ENCODE assay signal across 9 mouse cellular contexts in the genomic region with DNA sequence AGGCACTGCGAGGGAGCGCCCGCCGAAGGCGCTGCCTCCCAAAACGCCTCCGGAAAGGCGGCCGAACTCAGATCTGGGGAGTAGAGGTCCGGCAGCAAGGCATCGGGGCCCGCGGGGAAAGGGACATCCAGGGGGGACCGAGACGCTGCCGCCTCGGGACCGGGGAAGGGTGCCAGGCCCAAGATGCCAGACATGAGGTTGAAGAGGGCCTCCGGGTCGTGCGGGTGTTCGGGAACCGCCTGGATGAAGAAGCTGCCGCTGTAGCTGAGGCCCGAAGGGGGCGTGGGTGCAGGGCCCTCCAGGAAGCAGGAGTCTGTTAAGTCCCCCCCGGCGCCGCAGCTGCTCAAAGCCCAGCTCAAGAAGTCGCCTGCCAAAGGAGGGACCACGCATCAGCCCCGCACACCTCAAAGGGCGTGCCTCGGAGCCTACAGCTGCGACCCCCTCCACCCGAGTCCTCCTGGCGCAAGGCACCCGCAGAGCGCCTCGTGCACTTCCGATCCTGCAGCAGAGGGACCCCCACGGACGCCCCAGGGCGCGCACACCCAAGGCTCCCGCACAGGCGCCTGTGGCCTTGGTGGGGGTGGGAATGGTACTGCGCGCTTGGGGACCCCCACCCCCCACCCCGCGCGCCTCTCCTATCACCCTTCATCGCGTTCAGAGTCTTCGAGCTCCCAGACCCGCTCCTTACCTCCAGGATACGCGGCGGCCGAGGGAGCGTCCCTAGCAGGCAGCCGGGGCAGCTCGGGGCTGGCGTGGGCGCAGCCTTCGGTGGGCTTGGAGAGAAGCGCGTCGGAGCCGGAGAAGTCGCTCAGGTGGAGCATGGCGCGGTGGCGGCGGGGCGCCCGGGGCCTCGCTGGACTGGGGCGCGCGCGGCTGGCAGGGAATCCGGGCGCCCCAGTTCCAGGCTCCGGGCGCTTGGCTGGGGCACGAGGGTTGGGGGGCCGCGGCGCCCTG. TPM values are rescaled to one million over a fixed set of nuclear protein-coding genes. Genes with fewer than 3 reads are reported as not detected.
DNase-seq lines count a peak whose midpoint lies in the region; ATAC-seq and TF ChIP-seq lines count a peak whose summit lies in the region.
"Had no signal": no experiment of that assay in that cellular context is flagged by ENCODE, and none has a peak within 500 bp of the region (broad histone marks: within the 10 kb centered on the region; RNA-seq: fewer than 3 reads in every experiment).

No protein-coding gene starts in this region.

- peak overlapping the region; percentile 84 for H3K4me3 ChIP-seq in megakaryocyte, embryonic 14.5 days (replicated peaks)
- peak overlapping the region; percentile 56 for H3K4me3 ChIP-seq in hindbrain, embryonic 10.5 days
- H3K4me3 ChIP-seq in liver, embryonic 14.5 days (ENCODE audit: insufficient read depth in 1 of 2, low read depth in 2 of 2, low read length in 2 of 2) = peak overlapping the region in 1 of 2 experiments; percentile 33; a peak in 2 of 4 replicates
- peak overlapping the region; percentile 42 for H3K4me3 ChIP-seq in small intestine, adult 2 months (ENCODE audit: low read depth, low read length)

- no peaks in the 10 kb centered on the region for H3K36me3 ChIP-seq in megakaryocyte, embryonic 14.5 days (replicated peaks; ENCODE audit: low read length)
- no peaks in the 10 kb centered on the region for H3K36me3 ChIP-seq in hindbrain, embryonic 10.5 days
- no peaks in the 10 kb centered on the region for H3K36me3 ChIP-seq in liver, embryonic 14.5 days (replicated peaks; ENCODE audit: control insufficient read depth, insufficient read depth, low read depth)
- no peaks in the 10 kb centered on the region for H3K36me3 ChIP-seq in small intestine, adult 2 months (ENCODE audit: control insufficient read depth, insufficient read depth, low read length)

- WGBS in hindbrain, embryonic 10.5 days = 1% methylated on average over 90 of the region's 90 CpGs
- WGBS in liver, embryonic 14.5 days (ENCODE audit: insufficient replicate concordance) = 2% methylated on average over 89 of the region's 90 CpGs
- WGBS in small intestine, adult 2 months = 3% methylated on average over 90 of the region's 90 CpGs

- H3K9ac ChIP-seq in liver, embryonic 14.5 days (replicated peaks) = no peak overlapping the region

- H3K27me3 ChIP-seq in megakaryocyte, embryonic 14.5 days (replicated peaks) = peaks cover 98% of the 10 kb centered on the region
- H3K27me3 ChIP-seq in hindbrain, embryonic 10.5 days (ENCODE audit: insufficient read depth, poor library complexity, severe bottlenecking) = peaks cover 90% of the 10 kb centered on the region
- H3K27me3 ChIP-seq in liver, embryonic 14.5 days (ENCODE audit: control insufficient read depth, insufficient read depth, low read length) = peaks cover 53% of the 10 kb centered on the region
- H3K27me3 ChIP-seq in small intestine, adult 2 months (ENCODE audit: control insufficient read depth, insufficient read depth, low read length) = peaks cover 30% of the 10 kb centered on the region

- H3K4me2 ChIP-seq in liver, embryonic 14.5 days (ENCODE audit: low read depth) = peak overlapping the region; percentile 40

- peaks cover 5% of the 10 kb centered on the region; the same call in 1 of the 2 replicates for H3K9me3 ChIP-seq in megakaryocyte, embryonic 14.5 days
- no peaks in the 10 kb centered on the region for H3K9me3 ChIP-seq in hindbrain, embryonic 10.5 days
- no peaks in the 10 kb centered on the region for H3K9me3 ChIP-seq in liver, embryonic 14.5 days (ENCODE audit: control insufficient read depth, low read length)

- H3K4me1 ChIP-seq in megakaryocyte, embryonic 14.5 days = peaks cover 31% of the 10 kb centered on the region
- peaks cover 27% of the 10 kb centered on the region for H3K4me1 ChIP-seq in hindbrain, embryonic 10.5 days (replicated peaks)
- no peaks in the 10 kb centered on the region for H3K4me1 ChIP-seq in liver, embryonic 14.5 days (replicated peaks; ENCODE audit: control insufficient read depth in 2 of 2, insufficient read depth in 2 of 2, low read length in 1 of 2)
- peaks cover 8% of the 10 kb centered on the region; the same call in 1 of the 2 replicates for H3K4me1 ChIP-seq in small intestine, adult 2 months (ENCODE audit: control insufficient read depth, insufficient read depth, insufficient read length, low read length)

- TF ChIP-seq POLR2A in small intestine, adult 2 months (IDR thresholded peaks at IDR 0.05; ENCODE audit: low read depth, low read length) = no peak

- no peak overlapping the region; the same call in 1 of the 2 replicates for H3K27ac ChIP-seq in hindbrain, embryonic 10.5 days
- no peak overlapping the region for H3K27ac ChIP-seq in liver, embryonic 14.5 days
- H3K27ac ChIP-seq in small intestine, adult 2 months (ENCODE audit: insufficient read depth, low read depth, low read length) = no peak overlapping the region

- TF ChIP-seq CTCF in liver, embryonic 14.5 days (IDR thresholded peaks at IDR 0.05; ENCODE audit: low read depth) = no peak
- TF ChIP-seq CTCF in small intestine, adult 2 months (IDR thresholded peaks at IDR 0.05; ENCODE audit: extremely low read depth, insufficient read length, insufficient replicate concordance, low read depth, low read length) = no peak

- no peak for DNase-seq in cerebellum, adult 18-20 months
- DNase-seq in hindbrain, embryonic 10.5 days (ENCODE audit: low spot score) = peak; percentile 39
- DNase-seq in liver, embryonic 14.5 days (ENCODE audit: low read depth in 3 of 3, low spot score in 3 of 3) = no peak

- ATAC-seq in cerebellum, adult (ENCODE audit: insufficient number of reproducible peaks, low FRiP score, low TSS enrichment) = peak; percentile 1; the same call in 1 of the 2 replicates
- ATAC-seq in megakaryocyte, adult 5-6 weeks (ENCODE audit: poor library complexity, severe bottlenecking) = no peak
- ATAC-seq in liver, embryonic 14.5 days (ENCODE audit: insufficient read depth) = no peak
- no peak for ATAC-seq in monocyte, adult 5-6 weeks (replicated peaks; ENCODE audit: insufficient number of reproducible peaks, low FRiP score, low TSS enrichment, poor library complexity, severe bottlenecking)

- TF ChIP-seq EP300 in liver, embryonic 14.5 days (IDR thresholded peaks at IDR 0.05; ENCODE audit: low read depth) = no peak

RNA-seq across cellular contexts. Expression of a gene that starts 0.5 kb away (rescaled TPM):
- 0.12 TPM in 1 of 2 replicates, not detected in the other for polyA plus RNA-seq in megakaryocyte, embryonic 14.5 days (2012; ENCODE audit: insufficient read depth, low replicate concordance)
- not detected in 2 replicates for total RNA-seq in megakaryocyte, adult 5-6 weeks (2015)
- total RNA-seq in megakaryocyte, adult 5-6 weeks (2017) = not detected in 2 replicates
- not detected in 2 replicates for polyA plus RNA-seq in hindbrain, embryonic 10.5 days (2016; fragmentation: Nextera tagmentation; extraction: Ambion mirVana)
- polyA plus RNA-seq in liver, embryonic 14.5 days (2012; rRNA removed) = not detected in 2 replicates
- polyA plus RNA-seq in liver, embryonic 14.5 days (2014; fragmentation: Nextera tagmentation; extraction: Ambion mirVana) = not detected in 2 replicates
- polyA plus RNA-seq in small intestine, adult 2 months (2012; rRNA removed) = not detected in 2 replicates
- not detected in 3 replicates for total RNA-seq in monocyte, adult 5-6 weeks (2017)
- total RNA-seq: neutrophil, adult 5-6 weeks had no signal

RNA-seq across cellular contexts. Expression of a gene that starts 10.1 kb away (rescaled TPM):
- not detected in 2 replicates for polyA plus RNA-seq in megakaryocyte, embryonic 14.5 days (2012; ENCODE audit: insufficient read depth, low replicate concordance)
- not detected in 2 replicates for total RNA-seq in megakaryocyte, adult 5-6 weeks (2015)
- not detected in 2 replicates for total RNA-seq in megakaryocyte, adult 5-6 weeks (2017)
- polyA plus RNA-seq in hindbrain, embryonic 10.5 days (2016; fragmentation: Nextera tagmentation; extraction: Ambion mirVana) = 0.60 and 0.97 TPM in 2 replicates
- polyA plus RNA-seq in liver, embryonic 14.5 days (2012; rRNA removed) = 0.02 TPM in 1 of 2 replicates, not detected in the other
- not detected in 2 replicates for polyA plus RNA-seq in liver, embryonic 14.5 days (2014; fragmentation: Nextera tagmentation; extraction: Ambion mirVana)
- 0.19 and 0.22 TPM in 2 replicates for polyA plus RNA-seq in small intestine, adult 2 months (2012; rRNA removed)
- not detected in 3 replicates for total RNA-seq in monocyte, adult 5-6 weeks (2017)
- total RNA-seq: neutrophil, adult 5-6 weeks had no signal
